Mouse (Mus musculus): ENCODE data around the gene 1700029J07Rik.

- TF ChIP-seq CTCF (IDR thresholded peaks at IDR 0.05; ENCODE audit: low read depth, low read length) (no peak), POLR2A (IDR thresholded peaks at IDR 0.05; ENCODE audit: borderline replicate concordance, low read depth, low read length) (no peak)
These were observed 24.4 kb downstream of the 1700029J07Rik start for GRCm38 (mm10) chr8:45950622-45951021.

Measured in bone marrow macrophage, adult 2 months (primary cell).